Mouse (Mus musculus) forebrain, embryonic 15.5 days (tissue): ENCODE data around the gene C1ql1. TPM values are rescaled to one million over a fixed set of nuclear protein-coding genes. Genes with fewer than 3 reads are reported as not detected.
"Not testable (repeated sequence)": the region's sequence is repeated elsewhere in the genome, so short reads cannot be mapped to it uniquely, and the experiment has no call there.

Experiments used
- ATAC-seq: fragments of 200-750 bp; cut with Nextera tagmentation; replicated peaks from 2 replicates; pipeline ENCODE4 v1.8.0; 2017; ENCODE audit warnings: mild to moderate bottlenecking, moderate TSS enrichment, moderate library complexity
- H3K27ac ChIP-seq: fragments of 300-500 bp; sonication (generic); replicated peaks from 2 replicates; pipeline ENCODE4 v1.5.1; 2015; ENCODE audit warnings: mild to moderate bottlenecking, inconsistent platforms
- H3K27me3 ChIP-seq: fragments of 300-500 bp; sonication (generic); 2 replicates; pipeline ENCODE4 v1.6.1; 2015; ENCODE audit warnings: inconsistent platforms
- H3K36me3 ChIP-seq: fragments of 300-500 bp; sonication (generic); 2 replicates; pipeline ENCODE4 v1.6.1; 2015; ENCODE audit warnings: mild to moderate bottlenecking, inconsistent platforms
- H3K4me1 ChIP-seq: fragments of 300-500 bp; sonication (generic); 2 replicates; pipeline ENCODE4 v1.6.1; 2015; ENCODE audit warnings: inconsistent platforms
- H3K4me2 ChIP-seq: fragments of 300-500 bp; sonication (generic); replicated peaks from 2 replicates; pipeline ENCODE4 v1.6.1; 2015; ENCODE audit warnings: mild to moderate bottlenecking, inconsistent platforms
- H3K4me3 ChIP-seq: fragments of 300-500 bp; sonication (generic); 2 replicates; pipeline ENCODE4 v1.5.1; 2015; ENCODE audit warnings: mild to moderate bottlenecking, inconsistent platforms
- H3K9ac ChIP-seq: fragments of 300-500 bp; sonication (generic); replicated peaks from 2 replicates; pipeline ENCODE4 v1.6.1; 2015; ENCODE audit warnings: mild to moderate bottlenecking, inconsistent platforms
- H3K9me3 ChIP-seq: fragments of 300-500 bp; sonication (generic); 2 replicates; pipeline ENCODE4 v1.6.1; 2016; ENCODE audit warnings: inconsistent platforms
- WGBS: fragments of 180-500 bp; shearing (Covaris S2); methylation state at CpG from one replicate; pipeline ENCODE4 v1.1.7; 2015; ENCODE audit warnings: mixed read lengths; 5-methylcytosine and 5-hydroxymethylcytosine counted together
- polyA plus RNA-seq: library from polyadenylated mRNA; unstranded; fragments of >200 nt; fragmentation: Nextera tagmentation; extraction: Ambion mirVana; gene quantifications from 2 replicates; pipeline ENCODE4 v1.2.1, GENCODE M21; 2015

C1ql1 gene
- polyA plus RNA-seq, 1 experiment from 2014 or later: 1.9 TPM

GRCm38 (mm10) chr11:102978052-102978666 is 31.7 kb upstream of the C1ql1 start:
- Histone ChIP-seq H3K9me3 (no peaks in the 10 kb centered on the region), H3K27me3 (no peaks in the 10 kb centered on the region), H3K4me1 (no peaks in the 10 kb centered on the region), H3K4me3 (no peak overlapping the region), H3K4me2 (no peak overlapping the region), H3K36me3 (no peaks in the 10 kb centered on the region), H3K27ac (no peak overlapping the region), H3K9ac (no peak overlapping the region)
- WGBS: 44% methylated on average over 6 of the region's 6 CpGs
- no peak for ATAC-seq

- H3K27me3 ChIP-seq, H3K36me3 ChIP-seq, H3K9ac ChIP-seq, H3K4me3 ChIP-seq, H3K27ac ChIP-seq, H3K9me3 ChIP-seq, H3K4me1 ChIP-seq, H3K4me2 ChIP-seq, ATAC-seq: not testable (repeated sequence)
- 88% methylated on average over 9 of the region's 9 CpGs for WGBS
Observed at GRCm38 (mm10) chr11:102975966-102976365, 29.5 kb upstream of the C1ql1 start.

GRCm38 (mm10) chr11:102972326-102972725 is 25.8 kb upstream of the C1ql1 start:
- Histone ChIP-seq H3K27ac (no peak overlapping the region), H3K4me2 (no peak overlapping the region), H3K4me3 (no peak overlapping the region), H3K9me3 (no peaks in the 10 kb centered on the region), H3K36me3 (no peaks in the 10 kb centered on the region), H3K27me3 (no peaks in the 10 kb centered on the region), H3K9ac (no peak overlapping the region), H3K4me1 (no peaks in the 10 kb centered on the region)
- no peak for ATAC-seq
- WGBS: 59% methylated on average over 1 of the region's 1 CpGs

GRCm38 (mm10) chr11:102971604-102972003 is 25.1 kb upstream of the C1ql1 start:
- Histone ChIP-seq H3K36me3 (no peaks in the 10 kb centered on the region), H3K9me3 (no peaks in the 10 kb centered on the region), H3K4me3 (no peak overlapping the region), H3K27ac (no peak overlapping the region), H3K9ac (no peak overlapping the region), H3K4me2 (no peak overlapping the region), H3K27me3 (no peaks in the 10 kb centered on the region), H3K4me1 (no peaks in the 10 kb centered on the region)
- WGBS: 53% methylated on average over 5 of the region's 5 CpGs
- no peak for ATAC-seq

GRCm38 (mm10) chr11:102964547-102965091 is 18.1 kb upstream of the C1ql1 start:
- Histone ChIP-seq H3K9ac (no peak overlapping the region), H3K27me3 (no peaks in the 10 kb centered on the region), H3K4me3 (no peak overlapping the region), H3K4me1 (peaks cover 16% of the 10 kb centered on the region), H3K4me2 (no peak overlapping the region), H3K27ac (no peak overlapping the region), H3K9me3 (no peaks in the 10 kb centered on the region), H3K36me3 (no peaks in the 10 kb centered on the region)
- peak; percentile 34; the same call in 1 of the 2 replicates for ATAC-seq
- WGBS: 80% methylated on average over 16 of the region's 16 CpGs

- peak overlapping the region; percentile 43 for H3K4me2 ChIP-seq
- H3K27ac ChIP-seq: peak overlapping the region; percentile 74
- H3K9me3 ChIP-seq: no peaks in the 10 kb centered on the region
- no peaks in the 10 kb centered on the region for H3K36me3 ChIP-seq
- H3K4me3 ChIP-seq: peak overlapping the region; percentile 18; the same call in 1 of the 2 replicates
- H3K4me1 ChIP-seq: peaks cover 16% of the 10 kb centered on the region
- H3K27me3 ChIP-seq: no peaks in the 10 kb centered on the region
- ATAC-seq: no peak; the same call in 1 of the 2 replicates
- WGBS: 11% methylated on average over 24 of the region's 24 CpGs
- H3K9ac ChIP-seq: peak overlapping the region; percentile 34
Observed at GRCm38 (mm10) chr11:102963855-102964546, 17.5 kb upstream of the C1ql1 start.

- no peaks in the 10 kb centered on the region for H3K27me3 ChIP-seq
- H3K9me3 ChIP-seq: no peaks in the 10 kb centered on the region
- peak overlapping the region; percentile 43 for H3K4me2 ChIP-seq
- peak overlapping the region; percentile 18 for H3K4me3 ChIP-seq
- peaks cover 16% of the 10 kb centered on the region for H3K4me1 ChIP-seq
- WGBS: 1% methylated on average over 16 of the region's 16 CpGs
- H3K27ac ChIP-seq: peak overlapping the region; percentile 74
- ATAC-seq: peak; percentile 69
- peak overlapping the region; percentile 34 for H3K9ac ChIP-seq
- no peaks in the 10 kb centered on the region for H3K36me3 ChIP-seq
Observed at GRCm38 (mm10) chr11:102963246-102963854, 16.9 kb upstream of the C1ql1 start.

- peak overlapping the region; percentile 43 for H3K4me2 ChIP-seq
- peak overlapping the region; percentile 18 for H3K4me3 ChIP-seq
- H3K4me1 ChIP-seq: peaks cover 16% of the 10 kb centered on the region
- H3K9ac ChIP-seq: 0 out of 2 replicates have a peak overlapping the region, but pooled peaks have one; percentile 34
- H3K27me3 ChIP-seq: no peaks in the 10 kb centered on the region
- no peaks in the 10 kb centered on the region for H3K36me3 ChIP-seq
- H3K27ac ChIP-seq: peak overlapping the region; percentile 36; the same call in 1 of the 2 replicates
- no peaks in the 10 kb centered on the region for H3K9me3 ChIP-seq
- ATAC-seq: no peak
- 26% methylated on average over 7 of the region's 7 CpGs for WGBS
Observed at GRCm38 (mm10) chr11:102962861-102963245, 16.4 kb upstream of the C1ql1 start.

- WGBS: 91% methylated on average over 4 of the region's 4 CpGs
- H3K36me3 ChIP-seq: no peaks in the 10 kb centered on the region
- H3K9ac ChIP-seq: no peak overlapping the region
- no peak for ATAC-seq
- H3K4me3 ChIP-seq: no peak overlapping the region
- H3K4me1 ChIP-seq: peaks cover 25% of the 10 kb centered on the region
- no peaks in the 10 kb centered on the region for H3K27me3 ChIP-seq
- no peak overlapping the region for H3K4me2 ChIP-seq
- H3K9me3 ChIP-seq: no peaks in the 10 kb centered on the region
- H3K27ac ChIP-seq: no peak overlapping the region
Observed at GRCm38 (mm10) chr11:102961082-102961481, 14.6 kb upstream of the C1ql1 start.

- Histone ChIP-seq H3K4me3 (no peak overlapping the region), H3K9me3 (no peaks in the 10 kb centered on the region), H3K4me1 (peaks cover 23% of the 10 kb centered on the region), H3K9ac (no peak overlapping the region), H3K36me3 (no peaks in the 10 kb centered on the region), H3K4me2 (no peak overlapping the region), H3K27ac (no peak overlapping the region), H3K27me3 (no peaks in the 10 kb centered on the region)
- 83% methylated on average over 1 of the region's 1 CpGs for WGBS
- no peak for ATAC-seq
Observed at GRCm38 (mm10) chr11:102958870-102959269, 12.4 kb upstream of the C1ql1 start.

- Histone ChIP-seq H3K4me1 (peaks cover 18% of the 10 kb centered on the region), H3K9me3 (no peaks in the 10 kb centered on the region), H3K36me3 (no peaks in the 10 kb centered on the region), H3K4me3 (no peak overlapping the region), H3K9ac (no peak overlapping the region), H3K4me2 (no peak overlapping the region), H3K27ac (no peak overlapping the region), H3K27me3 (no peaks in the 10 kb centered on the region)
- ATAC-seq: no peak
- WGBS: 92% methylated on average over 6 of the region's 6 CpGs
Observed at GRCm38 (mm10) chr11:102958431-102958830, 11.9 kb upstream of the C1ql1 start.

- H3K27me3 ChIP-seq: no peaks in the 10 kb centered on the region
- no peak overlapping the region for H3K27ac ChIP-seq
- peaks cover 13% of the 10 kb centered on the region; the same call in 1 of the 2 replicates for H3K4me1 ChIP-seq
- no peak for ATAC-seq
- WGBS: 81% methylated on average over 8 of the region's 8 CpGs
- H3K36me3 ChIP-seq: no peaks in the 10 kb centered on the region
- no peak overlapping the region for H3K4me2 ChIP-seq
- no peak overlapping the region for H3K4me3 ChIP-seq
- no peaks in the 10 kb centered on the region for H3K9me3 ChIP-seq
- no peak overlapping the region for H3K9ac ChIP-seq
Observed at GRCm38 (mm10) chr11:102957692-102958091, 11.2 kb upstream of the C1ql1 start.
